Mouse (Mus musculus) hindbrain, embryonic 11.5 days (tissue): ENCODE measurements at regions not wholly inside any gene's neighbourhood (a gene's known extent, or its start where the extent isn't known, plus 50 kb on each side); places are given as distances from the start of the nearest gene placed in this dataset.

Source experiments
- ATAC-seq: fragments of 200-750 bp; cut with Nextera tagmentation; 2 replicates; pipeline ENCODE4 v1.8.0; 2017; ENCODE audit warnings: mild to moderate bottlenecking, moderate TSS enrichment, moderate library complexity; ENCODE audit not compliant: low FRiP score
- DNase-seq: peaks from one replicate; pipeline ENCODE4 v3.0.0-alpha.2; 2015; ENCODE audit warnings: low spot score
- H3K27ac ChIP-seq: fragments of 300-500 bp; sonication (generic); 2 replicates; pipeline ENCODE4 v1.5.1; 2014; ENCODE audit warnings: mild to moderate bottlenecking, low read depth, low read length
- H3K27me3 ChIP-seq: fragments of 300-500 bp; sonication (generic); 2 replicates; pipeline ENCODE4 v1.6.1; 2014; ENCODE audit warnings: mild to moderate bottlenecking, low read length, moderate library complexity, mixed read lengths; ENCODE audit not compliant: control insufficient read depth, insufficient read depth
- H3K36me3 ChIP-seq: fragments of 300-500 bp; sonication (generic); 2 replicates; pipeline ENCODE4 v1.6.1; 2014; ENCODE audit warnings: mild to moderate bottlenecking, low read length, moderate library complexity, mixed read lengths; ENCODE audit not compliant: control insufficient read depth, insufficient read depth
- H3K4me1 ChIP-seq: fragments of 300-500 bp; sonication (generic); replicated peaks from 2 replicates; pipeline ENCODE4 v1.6.1; 2014; ENCODE audit warnings: low read length, mixed read lengths; ENCODE audit not compliant: control insufficient read depth, insufficient read depth
- H3K4me2 ChIP-seq: fragments of 300-500 bp; sonication (generic); replicated peaks from 2 replicates; pipeline ENCODE4 v1.6.1; 2014; ENCODE audit warnings: mild to moderate bottlenecking, low read depth, low read length
- H3K4me3 ChIP-seq: fragments of 300-500 bp; sonication (generic); 2 replicates; pipeline ENCODE4 v1.5.1; 2014; ENCODE audit warnings: low read depth, low read length
- H3K9ac ChIP-seq: fragments of 300-500 bp; sonication (generic); 2 replicates; pipeline ENCODE4 v1.6.1; 2014; ENCODE audit warnings: low read depth, low read length
- H3K9me3 ChIP-seq: fragments of 300-500 bp; sonication (generic); 2 replicates; pipeline ENCODE4 v1.6.1; 2016; ENCODE audit warnings: low read length; ENCODE audit not compliant: control insufficient read depth
- WGBS: fragments of 180-500 bp; shearing (Covaris S2); extraction: QIAGEN DNeasy Blood & Tissue Kit; methylation state at CpG from one replicate; pipeline ENCODE4 v1.1.7; 2014; 5-methylcytosine and 5-hydroxymethylcytosine counted together

DNA sequence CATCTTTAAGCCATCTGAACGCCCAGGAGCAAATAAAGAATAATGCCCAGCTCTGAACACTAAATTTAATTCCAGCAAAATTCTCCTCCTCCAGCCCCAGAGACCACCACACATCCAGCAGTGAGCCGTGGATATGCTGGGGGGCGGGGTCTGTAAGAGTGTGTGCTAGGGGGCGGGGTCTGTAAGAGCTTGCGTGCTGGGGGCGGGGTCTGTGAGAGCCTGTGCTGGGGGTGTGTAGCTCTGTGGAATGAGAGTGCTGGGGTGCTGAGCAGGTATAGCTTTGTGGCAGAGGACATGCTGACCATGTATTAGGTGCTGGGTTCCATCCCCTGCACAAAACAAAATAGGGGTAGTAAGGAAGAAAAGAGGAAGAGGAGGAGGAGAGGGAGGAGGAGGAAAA, 91.1 kb upstream of the Slc45a1 start:
- 43% methylated on average over 6 of the region's 6 CpGs for WGBS
- Histone ChIP-seq H3K27ac (no peak overlapping the region), H3K4me1 (peaks cover 5% of the 10 kb centered on the region), H3K9ac (no peak overlapping the region), H3K4me2 (no peak overlapping the region), H3K27me3 (no peaks in the 10 kb centered on the region), H3K9me3 (no peaks in the 10 kb centered on the region), H3K36me3 (no peaks in the 10 kb centered on the region), H3K4me3 (no peak overlapping the region)
- DNase-seq (peak; percentile 48), ATAC-seq (peak; percentile 71; the same call in 1 of the 2 replicates)

DNA sequence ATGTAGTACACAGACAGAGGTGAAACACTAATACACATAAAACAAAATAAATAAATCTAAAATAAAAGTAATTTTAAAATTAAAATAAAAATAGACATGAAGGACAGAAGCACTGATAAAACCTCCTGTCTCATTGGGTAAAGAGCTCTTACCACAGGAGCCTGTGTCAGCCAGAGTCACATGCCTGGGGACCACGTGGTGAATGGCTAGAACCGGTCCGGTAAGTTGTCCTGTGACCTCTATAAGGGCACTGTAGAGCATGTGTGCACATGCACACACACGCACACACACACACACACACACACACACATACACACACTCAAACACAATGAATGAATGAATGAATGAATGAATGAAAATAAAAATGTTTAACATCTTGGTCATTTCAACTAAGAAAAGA, 89.8 kb upstream of the Slc45a1 start:
- no peaks in the 10 kb centered on the region for H3K9me3 ChIP-seq
- H3K4me2 ChIP-seq: no peak overlapping the region
- no peak for DNase-seq
- no peak overlapping the region for H3K9ac ChIP-seq
- peaks cover 5% of the 10 kb centered on the region for H3K4me1 ChIP-seq
- WGBS: 87% methylated on average over 4 of the region's 4 CpGs
- no peak for ATAC-seq
- no peak overlapping the region for H3K4me3 ChIP-seq
- no peak overlapping the region for H3K27ac ChIP-seq
- no peaks in the 10 kb centered on the region for H3K36me3 ChIP-seq
- no peaks in the 10 kb centered on the region for H3K27me3 ChIP-seq

- H3K9ac ChIP-seq: no peak overlapping the region
- H3K27ac ChIP-seq: no peak overlapping the region
- 58% methylated on average over 8 of the region's 8 CpGs for WGBS
Observed at GRCm38 (mm10) chr4:150740167-150740566, 88.2 kb upstream of the Slc45a1 start.

GRCm38 (mm10) chr4:150738736-150739135, 86.8 kb upstream of the Slc45a1 start:
- WGBS: 78% methylated on average over 9 of the region's 9 CpGs
- H3K27me3 ChIP-seq: no peaks in the 10 kb centered on the region

More at GRCm38 (mm10) chr4:150740167-150740566, 88.2 kb upstream of the Slc45a1 start:
- Histone ChIP-seq H3K4me3 (no peak overlapping the region), H3K27me3 (no peaks in the 10 kb centered on the region), H3K4me1 (peaks cover 2% of the 10 kb centered on the region; the same call in 1 of the 2 replicates), H3K36me3 (no peaks in the 10 kb centered on the region), H3K9me3 (no peaks in the 10 kb centered on the region), H3K4me2 (no peak overlapping the region)
- ATAC-seq (no peak; the same call in 1 of the 2 replicates), DNase-seq (no peak)

GRCm38 (mm10) chr4:150730061-150730812, 78.3 kb upstream of the Slc45a1 start:
- WGBS: 11% methylated on average over 9 of the region's 12 CpGs
- Histone ChIP-seq H3K36me3 (no peaks in the 10 kb centered on the region), H3K4me3 (no peak overlapping the region), H3K4me2 (no peak overlapping the region), H3K9me3 (no peaks in the 10 kb centered on the region), H3K4me1 (no peaks in the 10 kb centered on the region; the same call in none of the 2 replicates), H3K9ac (no peak overlapping the region), H3K27me3 (no peaks in the 10 kb centered on the region), H3K27ac (peak overlapping the region; percentile 74)
- peak; percentile 72 for DNase-seq
- ATAC-seq: peak; percentile 94

More at GRCm38 (mm10) chr4:150738736-150739135, 86.8 kb upstream of the Slc45a1 start:
- Histone ChIP-seq H3K4me3 (no peak overlapping the region), H3K36me3 (no peaks in the 10 kb centered on the region), H3K27ac (no peak overlapping the region), H3K4me2 (no peak overlapping the region), H3K4me1 (peaks cover 2% of the 10 kb centered on the region; the same call in 1 of the 2 replicates), H3K9me3 (no peaks in the 10 kb centered on the region), H3K9ac (no peak overlapping the region)
- no peak for DNase-seq
- no peak for ATAC-seq

GRCm38 (mm10) chr4:150726539-150726938, 74.6 kb upstream of the Slc45a1 start:
- H3K4me2 ChIP-seq: no peak overlapping the region
- H3K9me3 ChIP-seq: no peaks in the 10 kb centered on the region
- H3K36me3 ChIP-seq: no peaks in the 10 kb centered on the region
- no peaks in the 10 kb centered on the region for H3K27me3 ChIP-seq
- H3K9ac ChIP-seq: no peak overlapping the region
- no peak overlapping the region for H3K27ac ChIP-seq
- ATAC-seq (no peak), DNase-seq (no peak)
- H3K4me1 ChIP-seq: no peaks in the 10 kb centered on the region; the same call in none of the 2 replicates
- no peak overlapping the region for H3K4me3 ChIP-seq
- 54% methylated on average over 4 of the region's 4 CpGs for WGBS

GRCm38 (mm10) chr4:150726136-150726480, 74.1 kb upstream of the Slc45a1 start:
- no peak overlapping the region for H3K4me2 ChIP-seq
- H3K27me3 ChIP-seq: no peaks in the 10 kb centered on the region
- H3K4me1 ChIP-seq: no peaks in the 10 kb centered on the region; the same call in none of the 2 replicates
- no peak for DNase-seq
- H3K27ac ChIP-seq: no peak overlapping the region
- WGBS: 91% methylated on average over 3 of the region's 3 CpGs
- H3K36me3 ChIP-seq: no peaks in the 10 kb centered on the region
- no peak for ATAC-seq
- no peak overlapping the region for H3K9ac ChIP-seq
- no peaks in the 10 kb centered on the region for H3K9me3 ChIP-seq
- no peak overlapping the region for H3K4me3 ChIP-seq

DNA sequence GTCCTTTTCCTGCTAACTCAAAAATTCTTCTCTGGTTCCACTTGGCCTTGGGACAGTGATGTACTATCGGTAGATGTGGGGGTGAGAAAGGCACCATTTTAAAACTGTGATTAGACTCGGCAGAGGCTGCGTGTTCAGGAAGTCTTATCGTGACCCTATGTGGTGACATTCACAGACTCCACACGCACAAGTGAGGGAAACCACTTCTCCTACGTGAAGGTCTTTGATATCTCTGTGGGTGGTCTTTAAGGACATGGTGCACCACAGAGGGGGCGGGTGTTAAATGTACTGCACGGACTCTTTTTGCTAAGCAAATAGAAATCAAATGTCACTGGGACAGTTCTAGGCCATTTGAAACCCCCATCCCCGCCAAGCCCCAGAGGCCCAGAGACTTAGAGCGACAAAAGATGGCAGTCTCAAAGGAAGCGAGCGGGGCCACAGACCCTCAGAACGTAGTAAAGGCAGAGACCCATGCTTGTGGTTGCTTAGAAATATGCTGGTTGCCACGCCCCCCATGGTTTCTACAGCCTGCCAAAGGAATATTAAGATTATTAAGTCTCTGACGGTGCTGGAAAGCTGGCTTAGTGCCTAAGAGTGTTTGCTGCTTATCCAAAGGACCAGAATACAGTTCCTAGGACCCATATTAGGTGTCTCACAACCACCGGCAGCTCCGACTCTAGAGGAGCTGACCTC, 73.6 kb upstream of the Slc45a1 start:
- no peaks in the 10 kb centered on the region for H3K9me3 ChIP-seq
- no peak overlapping the region for H3K4me2 ChIP-seq
- DNase-seq (no peak), ATAC-seq (no peak)
- H3K27ac ChIP-seq: no peak overlapping the region
- H3K4me3 ChIP-seq: no peak overlapping the region
- WGBS: 74% methylated on average over 17 of the region's 17 CpGs
- H3K4me1 ChIP-seq: no peaks in the 10 kb centered on the region; the same call in 1 of the 2 replicates
- no peak overlapping the region for H3K9ac ChIP-seq
- H3K27me3 ChIP-seq: no peaks in the 10 kb centered on the region
- no peaks in the 10 kb centered on the region for H3K36me3 ChIP-seq
